Mouse (Mus musculus) lung, embryonic 15.5 days (tissue): ENCODE data around the gene Hist1h2ap. TPM values are rescaled to one million over a fixed set of nuclear protein-coding genes. Genes with fewer than 3 reads are reported as not detected.
"Not testable (repeated sequence)": the region's sequence is repeated elsewhere in the genome, so short reads cannot be mapped to it uniquely, and the experiment has no call there.

ENCODE experiments used
- ATAC-seq: fragments of 200-750 bp; cut with Nextera tagmentation; 2 replicates; pipeline ENCODE4 v1.8.0; 2017; ENCODE audit warnings: moderate number of reproducible peaks, borderline replicate concordance; ENCODE audit not compliant: low FRiP score, low TSS enrichment; ENCODE audit errors: extremely low read depth
- H3K27ac ChIP-seq: fragments of 300-500 bp; sonication (generic); 2 replicates; pipeline ENCODE4 v1.5.1; 2015; ENCODE audit warnings: moderate library complexity, mild to moderate bottlenecking, inconsistent platforms
- H3K27me3 ChIP-seq: fragments of 300-500 bp; sonication (generic); 2 replicates; pipeline ENCODE4 v1.6.1; 2015; ENCODE audit warnings: inconsistent platforms
- H3K36me3 ChIP-seq: fragments of 300-500 bp; sonication (generic); 2 replicates; pipeline ENCODE4 v1.6.1; 2015; ENCODE audit warnings: inconsistent platforms
- H3K4me1 ChIP-seq: fragments of 300-500 bp; sonication (generic); 2 replicates; pipeline ENCODE4 v1.6.1; 2015; ENCODE audit warnings: inconsistent platforms
- H3K4me2 ChIP-seq: fragments of 300-500 bp; sonication (generic); 2 replicates; pipeline ENCODE4 v1.6.1; 2015; ENCODE audit warnings: inconsistent platforms, mild to moderate bottlenecking, moderate library complexity
- H3K4me3 ChIP-seq: fragments of 300-500 bp; sonication (generic); 2 replicates; pipeline ENCODE4 v1.5.1; 2015; ENCODE audit warnings: mild to moderate bottlenecking, inconsistent platforms
- H3K9ac ChIP-seq: fragments of 300-500 bp; sonication (generic); 2 replicates; pipeline ENCODE4 v1.6.1; 2015; ENCODE audit warnings: inconsistent platforms
- H3K9me3 ChIP-seq: fragments of 300-500 bp; sonication (generic); 2 replicates; pipeline ENCODE4 v1.6.1; 2016; ENCODE audit warnings: inconsistent platforms
- WGBS: fragments of 180-500 bp; shearing (Covaris S2); methylation state at CpG from one replicate; pipeline ENCODE4 v1.1.7; 2015; 5-methylcytosine and 5-hydroxymethylcytosine counted together
- polyA plus RNA-seq: library from polyadenylated mRNA; unstranded; fragments of >200 nt; fragmentation: Nextera tagmentation; extraction: Ambion mirVana; gene quantifications from 2 replicates; pipeline ENCODE4 v1.2.1, GENCODE M21; 2015

Hist1h2ap gene
- polyA plus RNA-seq, 1 experiment from 2014 or later = 3,976 TPM

DNA sequence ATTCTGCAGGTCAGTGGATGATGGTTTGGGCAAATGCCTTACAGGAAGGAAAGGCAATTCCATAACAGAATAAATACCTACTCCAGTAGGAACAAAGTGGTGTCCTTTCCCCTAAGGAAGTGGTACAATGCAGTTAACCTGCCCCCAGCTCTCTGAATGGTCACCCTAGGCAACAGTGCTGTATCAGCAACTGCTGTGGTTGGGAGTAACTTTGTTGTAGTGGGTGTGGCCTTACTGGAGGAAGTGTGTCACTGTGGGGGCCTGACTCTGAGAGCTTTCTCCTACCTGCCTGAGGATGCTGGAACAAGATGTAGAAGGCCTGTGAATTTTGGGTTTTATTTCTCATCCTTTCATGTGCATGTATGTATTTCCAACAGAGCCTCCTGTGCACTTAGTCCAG lies 13.0 kb upstream of the Hist1h2ap start:
- H3K27me3 ChIP-seq, ATAC-seq, H3K27ac ChIP-seq, H3K9me3 ChIP-seq, H3K4me2 ChIP-seq, H3K9ac ChIP-seq, H3K4me3 ChIP-seq, H3K4me1 ChIP-seq, H3K36me3 ChIP-seq: not testable (repeated sequence)

DNA sequence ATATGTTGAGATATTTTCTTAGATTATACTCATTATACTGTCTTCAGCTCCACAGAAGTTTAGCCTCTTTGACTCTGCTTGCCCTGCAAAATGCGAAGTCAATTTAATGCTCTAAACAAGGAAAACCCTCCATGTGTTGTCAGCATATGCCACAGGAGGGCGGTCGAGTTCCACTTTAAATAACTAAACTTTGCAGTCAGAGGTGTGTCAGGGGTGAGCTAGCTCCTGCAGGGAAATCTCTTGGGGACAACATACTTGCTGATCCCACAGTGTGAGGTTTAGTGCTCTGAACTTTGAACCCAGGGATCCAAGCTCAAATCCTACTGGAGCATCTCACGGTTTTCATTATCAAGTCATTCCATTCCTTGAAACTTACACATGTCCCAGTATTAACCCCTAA lies 7.2 kb upstream of the Hist1h2ap start:
- peak; percentile 64; the same call in 1 of the 2 replicates for ATAC-seq
- H3K4me2 ChIP-seq, H3K27me3 ChIP-seq, H3K27ac ChIP-seq, H3K9me3 ChIP-seq, H3K4me3 ChIP-seq, H3K4me1 ChIP-seq, H3K9ac ChIP-seq, H3K36me3 ChIP-seq: not testable (repeated sequence)
- no CpG with 5 or more reads among the region's 4 CpGs for WGBS

DNA sequence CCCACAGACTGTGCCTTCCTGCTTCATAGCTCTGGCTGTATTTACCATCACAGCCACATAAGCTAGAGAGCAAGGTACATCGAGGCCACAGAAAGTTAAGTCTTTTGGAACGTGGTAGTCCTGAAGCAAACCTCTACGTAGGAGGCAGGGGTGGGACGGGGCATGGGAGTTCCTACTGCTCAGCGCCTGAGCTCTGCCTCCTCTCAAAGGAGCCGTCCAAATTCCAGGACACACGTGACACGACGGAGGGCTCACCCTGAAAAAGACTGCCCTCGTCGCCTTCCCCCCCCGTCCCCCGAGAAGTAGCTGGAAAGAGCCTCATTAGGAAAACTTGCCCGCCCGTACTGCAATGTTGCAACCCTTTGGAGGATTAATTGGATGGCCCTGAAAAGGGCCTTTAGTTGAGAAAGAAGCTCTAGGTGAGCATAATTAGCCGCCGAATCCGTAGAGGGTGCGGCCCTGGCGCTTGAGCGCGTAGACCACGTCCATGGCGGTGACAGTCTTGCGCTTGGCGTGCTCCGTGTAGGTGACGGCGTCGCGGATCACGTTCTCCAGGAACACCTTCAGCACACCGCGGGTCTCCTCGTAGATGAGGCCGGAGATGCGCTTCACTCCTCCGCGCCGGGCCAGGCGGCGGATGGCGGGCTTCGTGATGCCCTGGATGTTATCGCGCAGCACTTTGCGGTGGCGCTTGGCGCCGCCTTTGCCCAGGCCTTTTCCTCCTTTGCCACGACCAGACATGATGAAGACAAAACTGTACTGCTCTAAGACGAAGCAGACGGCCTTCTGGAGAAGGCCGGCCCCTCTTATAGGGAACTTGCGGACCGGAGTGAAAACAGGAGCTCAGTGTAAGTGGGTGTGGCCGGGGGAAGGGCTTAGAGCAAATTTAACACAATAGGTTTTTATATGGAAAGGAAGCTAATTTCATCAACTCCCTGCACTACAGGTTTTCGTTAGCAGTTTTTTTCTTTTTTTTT lies 1.6 kb downstream of the Hist1h2ap start, which contains the start of gene Hist1h4n:
Gene Hist1h4n, minus strand, starts transcription at position 779 of the 977 bp plus-strand sequence.
- not testable (repeated sequence) for H3K9ac ChIP-seq, H3K4me1 ChIP-seq, H3K27me3 ChIP-seq, H3K9me3 ChIP-seq, H3K36me3 ChIP-seq
- WGBS = under 1% methylated on average over 24 of the region's 58 CpGs
- peak; percentile 87 for ATAC-seq
- Histone ChIP-seq H3K4me2 (peak within 1 kb of the TSS; percentile 39), H3K27ac (peak within 1 kb of the TSS; percentile 57), H3K4me3 (peak within 1 kb of the TSS; percentile 26)

DNA sequence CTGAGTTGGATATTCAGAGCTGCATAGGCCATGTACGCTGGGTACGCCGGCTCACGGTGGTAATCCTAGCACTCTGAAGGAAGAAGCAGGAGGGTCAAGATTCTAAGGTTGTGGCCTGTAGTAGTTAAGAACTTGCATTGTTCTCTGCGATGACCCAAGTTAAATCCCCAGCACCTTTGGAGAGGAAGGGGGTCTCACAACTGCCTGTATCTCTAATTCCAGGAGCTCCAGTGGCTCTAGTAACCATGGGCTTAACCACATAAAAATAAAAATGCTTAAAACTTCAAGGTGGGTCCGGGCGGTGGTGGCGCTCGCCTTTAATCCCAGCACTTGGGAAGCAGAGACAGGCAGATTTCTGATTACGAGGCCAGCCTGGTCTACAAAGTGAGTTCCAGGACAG lies 3.0 kb downstream of the Hist1h2ap start:
- peak overlapping the region; percentile 8; the same call in 1 of the 2 replicates for H3K4me2 ChIP-seq
- H3K36me3 ChIP-seq = no peaks in the 10 kb centered on the region
- no peaks in the 10 kb centered on the region for H3K4me1 ChIP-seq
- H3K27ac ChIP-seq = peak overlapping the region; percentile 47
- no peaks in the 10 kb centered on the region for H3K27me3 ChIP-seq
- H3K4me3 ChIP-seq = no peak overlapping the region
- H3K9me3 ChIP-seq = no peaks in the 10 kb centered on the region
- 84% methylated on average over 10 of the region's 10 CpGs for WGBS
- H3K9ac ChIP-seq = no peak overlapping the region
- ATAC-seq = no peak

DNA sequence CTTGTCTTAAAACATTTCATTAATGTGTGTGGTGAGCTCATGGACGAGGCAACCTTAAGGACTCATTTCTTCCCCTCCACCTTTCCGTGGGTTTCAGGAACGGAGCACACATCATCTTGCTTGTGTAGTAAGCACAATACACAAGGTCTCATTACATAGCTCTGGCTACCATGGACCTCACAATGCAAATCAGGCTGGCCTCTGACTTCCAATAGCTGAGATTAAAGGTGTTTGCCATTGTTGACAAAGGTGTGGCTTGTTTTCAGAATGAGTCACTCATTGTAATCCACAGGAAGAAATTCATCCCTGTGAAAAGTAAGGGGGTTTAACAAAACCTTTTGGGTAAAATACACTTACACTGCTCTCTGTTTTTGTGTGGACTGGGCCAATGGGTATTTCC lies 4.8 kb downstream of the Hist1h2ap start:
- 68% methylated on average over 3 of the region's 3 CpGs for WGBS

DNA sequence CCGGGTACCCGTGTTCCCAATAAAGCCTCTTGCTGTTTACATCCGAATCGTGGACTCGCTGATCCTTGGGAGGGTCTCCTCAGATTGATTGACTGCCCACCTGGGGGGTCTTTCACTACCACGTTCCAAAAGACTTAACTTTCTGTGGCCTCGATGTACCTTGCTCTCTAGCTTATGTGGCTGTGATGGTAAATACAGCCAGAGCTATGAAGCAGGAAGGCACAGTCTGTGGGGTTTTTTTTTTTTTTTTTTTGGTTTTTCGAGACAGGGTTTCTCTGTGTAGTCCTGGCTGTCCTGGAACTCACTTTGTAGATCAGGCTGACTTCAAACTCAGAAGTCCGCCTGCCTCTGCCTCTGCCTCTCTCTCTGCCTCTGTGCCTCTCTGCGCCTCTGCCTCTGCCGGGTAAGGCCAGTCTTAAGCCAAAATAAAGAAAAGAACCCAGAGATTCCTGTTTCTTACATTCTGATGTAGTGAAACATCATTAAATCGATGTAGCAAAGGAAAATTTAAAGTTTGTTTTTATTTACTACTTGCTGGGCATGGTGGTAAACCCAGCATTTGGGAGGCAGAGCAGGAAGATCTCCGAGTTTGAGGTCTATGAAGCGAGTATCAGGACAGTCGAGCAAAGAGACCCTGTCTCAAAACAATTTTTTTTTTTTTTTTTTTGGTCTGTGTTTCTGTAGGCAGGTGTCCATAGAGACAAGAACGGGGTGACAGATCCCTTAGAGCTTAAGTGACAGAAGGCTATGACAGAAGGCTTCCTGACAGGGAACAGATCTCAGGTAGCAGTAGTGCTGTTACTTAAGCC lies 13.0 kb downstream of the Hist1h2ap start:
- not testable (repeated sequence) for ATAC-seq, H3K4me2 ChIP-seq, H3K4me1 ChIP-seq, H3K9me3 ChIP-seq, H3K4me3 ChIP-seq, H3K27me3 ChIP-seq, H3K36me3 ChIP-seq, H3K27ac ChIP-seq, H3K9ac ChIP-seq
- WGBS = 68% methylated on average over 7 of the region's 16 CpGs

More for the DNA sequence above, 4.8 kb downstream of the Hist1h2ap start:
- no peak overlapping the region for H3K4me3 ChIP-seq
- H3K27ac ChIP-seq = no peak overlapping the region
- H3K4me1 ChIP-seq = no peaks in the 10 kb centered on the region
- no peak for ATAC-seq
- no peak overlapping the region for H3K9ac ChIP-seq
- no peaks in the 10 kb centered on the region for H3K9me3 ChIP-seq
- H3K36me3 ChIP-seq = no peaks in the 10 kb centered on the region
- H3K27me3 ChIP-seq = no peaks in the 10 kb centered on the region
- no peak overlapping the region for H3K4me2 ChIP-seq

DNA sequence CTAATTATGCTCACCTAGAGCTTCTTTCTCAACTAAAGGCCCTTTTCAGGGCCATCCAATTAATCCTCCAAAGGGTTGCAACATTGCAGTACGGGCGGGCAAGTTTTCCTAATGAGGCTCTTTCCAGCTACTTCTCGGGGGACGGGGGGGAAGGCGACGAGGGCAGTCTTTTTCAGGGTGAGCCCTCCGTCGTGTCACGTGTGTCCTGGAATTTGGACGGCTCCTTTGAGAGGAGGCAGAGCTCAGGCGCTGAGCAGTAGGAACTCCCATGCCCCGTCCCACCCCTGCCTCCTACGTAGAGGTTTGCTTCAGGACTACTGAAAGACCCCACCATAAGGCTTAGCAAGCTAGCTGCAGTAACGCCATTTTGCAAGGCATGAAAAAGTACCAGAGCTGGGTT lies 21.2 kb downstream of the Hist1h2ap start:
- ATAC-seq = peak; percentile 36; the same call in 1 of the 2 replicates
- not testable (repeated sequence) for H3K4me1 ChIP-seq, H3K9ac ChIP-seq, H3K27me3 ChIP-seq, H3K36me3 ChIP-seq, H3K9me3 ChIP-seq
- peak overlapping the region; percentile 45 for H3K4me2 ChIP-seq
- WGBS = under 1% methylated on average over 14 of the region's 14 CpGs
- H3K4me3 ChIP-seq = peak overlapping the region; percentile 22; the same call in 1 of the 2 replicates
- peak overlapping the region; percentile 71 for H3K27ac ChIP-seq

DNA sequence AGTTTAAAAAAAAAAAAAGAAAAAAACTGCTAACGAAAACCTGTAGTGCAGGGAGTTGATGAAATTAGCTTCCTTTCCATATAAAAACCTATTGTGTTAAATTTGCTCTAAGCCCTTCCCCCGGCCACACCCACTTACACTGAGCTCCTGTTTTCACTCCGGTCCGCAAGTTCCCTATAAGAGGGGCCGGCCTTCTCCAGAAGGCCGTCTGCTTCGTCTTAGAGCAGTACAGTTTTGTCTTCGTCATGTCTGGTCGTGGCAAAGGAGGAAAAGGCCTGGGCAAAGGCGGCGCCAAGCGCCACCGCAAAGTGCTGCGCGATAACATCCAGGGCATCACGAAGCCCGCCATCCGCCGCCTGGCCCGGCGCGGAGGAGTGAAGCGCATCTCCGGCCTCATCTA lies 21.8 kb downstream of the Hist1h2ap start, which contains the start of gene Hist1h4m:
Gene Hist1h4m, plus strand, starts transcription at position 208 of the 400 bp plus-strand sequence.
- peak; percentile 64; the same call in 1 of the 2 replicates for ATAC-seq
- no CpG with 5 or more reads among the region's 24 CpGs for WGBS
- not testable (repeated sequence) for H3K9me3 ChIP-seq, H3K36me3 ChIP-seq, H3K27me3 ChIP-seq, H3K4me1 ChIP-seq, H3K9ac ChIP-seq
- H3K4me3 ChIP-seq = peak within 1 kb of the TSS; percentile 22; the same call in 1 of the 2 replicates
- H3K27ac ChIP-seq = peak within 1 kb of the TSS; percentile 71
- H3K4me2 ChIP-seq = peak within 1 kb of the TSS; percentile 45

DNA sequence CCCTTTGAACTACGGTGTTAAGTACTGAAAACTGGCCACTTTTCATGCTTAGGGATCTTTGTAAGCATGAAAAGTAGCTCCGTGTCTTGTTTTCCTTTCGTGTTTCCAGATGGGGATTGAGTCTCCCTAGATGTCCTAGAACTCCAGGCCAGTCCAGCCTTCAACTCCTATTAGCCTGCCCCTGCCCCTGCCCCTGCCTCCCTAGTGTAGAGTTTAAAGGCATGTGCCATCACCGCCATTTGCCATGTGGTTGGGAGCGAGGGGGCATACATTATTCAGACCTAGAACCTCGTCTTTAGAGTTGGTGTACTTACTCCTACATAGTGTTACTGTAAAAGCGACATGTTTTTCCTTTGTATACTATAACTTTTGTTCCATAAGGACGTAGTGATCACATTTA lies 22.2 kb downstream of the Hist1h2ap start:
- H3K9ac ChIP-seq, H3K9me3 ChIP-seq, H3K36me3 ChIP-seq, H3K4me2 ChIP-seq, H3K27ac ChIP-seq, H3K27me3 ChIP-seq, H3K4me1 ChIP-seq, H3K4me3 ChIP-seq: not testable (repeated sequence)
- peak; percentile 28; the same call in 1 of the 2 replicates for ATAC-seq
- no CpG with 5 or more reads among the region's 8 CpGs for WGBS

DNA sequence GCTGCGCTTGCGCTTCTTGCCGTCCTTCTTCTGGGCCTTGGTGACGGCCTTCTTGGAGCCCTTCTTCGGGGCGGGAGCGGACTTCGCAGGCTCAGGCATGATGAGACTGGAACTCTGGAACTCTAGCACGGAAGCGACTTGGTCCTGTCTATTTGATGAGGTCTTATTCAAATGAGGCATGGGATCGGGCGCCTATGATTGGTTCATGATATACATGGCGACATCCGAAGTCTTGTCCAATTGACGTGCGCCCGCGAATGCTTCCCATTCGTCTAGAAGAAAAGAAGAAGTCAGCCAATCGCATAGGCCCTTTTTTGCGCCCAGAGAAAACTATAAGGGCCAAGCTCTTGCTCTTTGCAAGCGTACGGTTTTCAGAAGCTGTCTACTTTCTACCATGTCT lies 23.2 kb downstream of the Hist1h2ap start, which contains the start of the genes Hist1h2bq and Hist1h2ao:
Gene Hist1h2bq, minus strand, starts transcription at position 125 of the 400 bp plus-strand sequence.
Gene Hist1h2ao, plus strand, starts transcription at position 393 of the 400 bp plus-strand sequence.
- H3K9me3 ChIP-seq, H3K9ac ChIP-seq, H3K4me1 ChIP-seq, H3K27ac ChIP-seq, H3K4me2 ChIP-seq, H3K36me3 ChIP-seq, H3K27me3 ChIP-seq, H3K4me3 ChIP-seq: not testable (repeated sequence)
- no CpG with 5 or more reads among the region's 23 CpGs for WGBS
- peak; percentile 97 for ATAC-seq

DNA sequence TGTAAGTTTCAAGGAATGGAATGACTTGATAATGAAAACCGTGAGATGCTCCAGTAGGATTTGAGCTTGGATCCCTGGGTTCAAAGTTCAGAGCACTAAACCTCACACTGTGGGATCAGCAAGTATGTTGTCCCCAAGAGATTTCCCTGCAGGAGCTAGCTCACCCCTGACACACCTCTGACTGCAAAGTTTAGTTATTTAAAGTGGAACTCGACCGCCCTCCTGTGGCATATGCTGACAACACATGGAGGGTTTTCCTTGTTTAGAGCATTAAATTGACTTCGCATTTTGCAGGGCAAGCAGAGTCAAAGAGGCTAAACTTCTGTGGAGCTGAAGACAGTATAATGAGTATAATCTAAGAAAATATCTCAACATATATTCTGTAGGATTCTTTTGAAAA lies 30.2 kb downstream of the Hist1h2ap start:
- not testable (repeated sequence) for H3K4me1 ChIP-seq, H3K9ac ChIP-seq, H3K27ac ChIP-seq, H3K27me3 ChIP-seq, H3K36me3 ChIP-seq, H3K4me3 ChIP-seq, H3K4me2 ChIP-seq, H3K9me3 ChIP-seq
- ATAC-seq = peak; percentile 62; the same call in 1 of the 2 replicates
- WGBS = no CpG with 5 or more reads among the region's 4 CpGs

DNA sequence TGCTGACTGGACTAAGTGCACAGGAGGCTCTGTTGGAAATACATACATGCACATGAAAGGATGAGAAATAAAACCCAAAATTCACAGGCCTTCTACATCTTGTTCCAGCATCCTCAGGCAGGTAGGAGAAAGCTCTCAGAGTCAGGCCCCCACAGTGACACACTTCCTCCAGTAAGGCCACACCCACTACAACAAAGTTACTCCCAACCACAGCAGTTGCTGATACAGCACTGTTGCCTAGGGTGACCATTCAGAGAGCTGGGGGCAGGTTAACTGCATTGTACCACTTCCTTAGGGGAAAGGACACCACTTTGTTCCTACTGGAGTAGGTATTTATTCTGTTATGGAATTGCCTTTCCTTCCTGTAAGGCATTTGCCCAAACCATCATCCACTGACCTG lies 36.1 kb downstream of the Hist1h2ap start:
- not testable (repeated sequence) for H3K4me3 ChIP-seq, H3K36me3 ChIP-seq, H3K9me3 ChIP-seq, H3K4me2 ChIP-seq, ATAC-seq, H3K27me3 ChIP-seq, H3K4me1 ChIP-seq, H3K27ac ChIP-seq, H3K9ac ChIP-seq
